Mouse (Mus musculus) kidney, adult 18-20 months (tissue): ENCODE results near the gene Rad23b.
"Not testable (repeated sequence)": the region's sequence is repeated elsewhere in the genome, so short reads cannot be mapped to it uniquely, and the experiment has no call there.

Source experiments
- DNase-seq: peaks from one replicate; pipeline ENCODE4 v3.0.0; 2021

Gene Rad23b

DNA sequence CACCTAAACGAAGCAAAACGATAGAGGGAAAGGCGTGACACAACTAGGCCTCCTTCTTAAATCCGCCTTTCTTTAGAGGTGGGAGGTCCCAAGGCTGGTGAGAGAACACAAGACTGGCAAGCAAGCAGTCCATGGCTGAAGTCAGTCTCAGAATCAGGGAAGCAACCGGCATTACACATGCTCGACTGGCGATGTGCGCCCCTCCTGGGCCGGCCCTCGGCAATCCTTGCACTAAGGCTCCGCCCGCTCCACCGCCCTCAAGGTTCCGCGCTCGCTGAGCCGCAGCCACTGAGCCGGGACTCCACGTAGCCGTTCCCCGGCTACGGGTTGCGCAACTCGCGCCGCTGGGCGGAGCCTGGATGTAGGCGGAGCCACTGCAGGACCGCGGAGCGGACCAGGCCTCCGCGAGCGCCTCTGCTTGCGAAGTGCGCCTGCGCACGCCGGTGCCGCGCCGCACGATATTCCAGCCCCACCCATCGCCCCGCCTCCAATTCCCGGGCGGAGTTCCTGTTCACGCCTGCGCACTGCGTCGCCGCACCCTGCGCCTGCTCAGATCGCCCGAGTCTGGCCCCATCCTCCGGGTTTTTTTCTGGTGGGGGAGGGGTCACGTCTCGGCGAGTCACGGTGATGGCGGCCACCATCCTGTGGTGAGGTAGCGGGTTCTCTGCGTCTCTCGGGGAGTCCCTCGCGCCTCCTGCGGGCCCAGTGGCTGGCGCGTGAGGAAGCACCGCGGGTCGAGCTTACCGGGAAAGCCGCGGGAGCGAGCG lies at the start of gene Rad23b:
Rad23b (plus strand) TSS at position 592 of the 767 bp plus-strand sequence.
- DNase-seq = peak; percentile 100

DNA sequence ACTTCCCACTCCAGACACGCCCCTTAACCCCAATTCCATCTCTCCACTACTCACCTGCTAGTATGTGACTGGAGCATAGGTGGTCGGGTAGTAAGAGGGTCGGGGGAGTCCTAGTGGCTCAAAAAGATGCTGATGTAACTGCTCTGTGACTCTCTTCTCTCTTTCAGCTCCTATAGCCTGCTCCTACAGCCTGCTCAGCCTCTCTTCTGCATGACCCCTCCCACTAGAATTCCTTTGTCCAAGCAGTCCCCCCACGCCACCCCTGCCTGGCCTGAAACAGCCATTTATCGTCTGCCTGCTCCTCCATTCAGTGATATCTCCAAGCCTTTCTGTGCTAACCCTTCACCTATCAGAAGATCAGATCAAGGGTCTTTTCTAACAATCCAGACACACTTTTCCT lies 45.7 kb upstream of the Rad23b start:
- no peak for DNase-seq

DNA sequence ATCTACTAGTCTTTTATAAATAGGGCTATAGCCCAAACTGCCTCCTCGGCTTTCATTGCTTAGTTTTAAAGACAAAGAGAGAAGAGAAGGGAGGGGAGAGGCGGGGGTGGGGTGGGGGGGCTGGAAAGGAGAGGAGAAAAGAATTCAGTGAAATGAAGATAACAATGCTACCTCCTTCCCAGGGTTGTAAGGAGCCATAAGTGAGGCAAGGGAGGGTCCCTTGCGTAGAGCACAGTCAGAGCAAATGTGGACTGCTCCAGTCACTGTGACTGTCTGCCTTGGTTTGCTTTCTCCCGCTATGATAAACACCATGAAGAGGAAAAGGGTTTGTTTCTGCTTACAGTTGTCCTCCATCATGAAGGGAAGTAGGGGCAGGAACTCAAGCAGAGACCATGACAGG lies 43.2 kb upstream of the Rad23b start:
- DNase-seq = no peak

DNA sequence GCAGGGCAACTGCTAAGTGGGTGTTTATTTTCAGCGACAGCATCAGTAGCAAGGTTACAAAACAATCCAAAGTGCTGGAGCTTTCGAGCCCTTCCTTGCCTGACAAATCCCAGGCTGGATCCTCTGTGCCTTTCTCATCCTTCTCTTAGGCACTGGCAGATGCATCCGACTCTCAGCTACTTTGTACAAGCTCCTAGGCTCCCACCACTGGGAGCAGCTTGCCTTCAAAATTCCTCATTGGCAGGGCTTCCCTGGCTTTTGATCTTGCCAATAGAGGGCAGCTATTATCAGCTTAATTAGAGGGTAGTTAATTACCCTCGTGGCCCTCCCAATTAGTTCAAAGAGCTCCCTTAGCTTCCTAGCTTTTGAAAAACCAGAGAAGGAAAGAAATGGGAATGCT lies 33.1 kb upstream of the Rad23b start:
- no peak for DNase-seq

DNA sequence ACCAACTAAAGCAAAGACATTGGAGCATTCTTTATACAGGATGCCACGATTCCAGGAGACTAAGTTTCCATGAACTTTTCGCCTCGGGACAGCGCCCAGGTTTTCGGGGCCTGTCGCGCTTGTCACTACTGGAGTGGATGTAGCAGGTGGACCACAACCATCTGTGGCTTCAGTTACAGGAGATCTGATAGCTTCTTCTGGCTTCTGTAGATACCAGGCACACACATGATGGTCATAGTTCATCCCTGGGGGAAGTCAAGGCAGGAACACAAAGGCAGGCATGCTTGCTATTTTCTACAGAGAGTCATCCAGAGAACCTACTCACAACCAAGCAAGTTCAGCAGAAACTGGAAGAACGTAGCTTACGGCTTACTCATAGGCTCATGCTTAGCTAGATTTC lies 31.5 kb upstream of the Rad23b start:
- DNase-seq = not testable (repeated sequence)

DNA sequence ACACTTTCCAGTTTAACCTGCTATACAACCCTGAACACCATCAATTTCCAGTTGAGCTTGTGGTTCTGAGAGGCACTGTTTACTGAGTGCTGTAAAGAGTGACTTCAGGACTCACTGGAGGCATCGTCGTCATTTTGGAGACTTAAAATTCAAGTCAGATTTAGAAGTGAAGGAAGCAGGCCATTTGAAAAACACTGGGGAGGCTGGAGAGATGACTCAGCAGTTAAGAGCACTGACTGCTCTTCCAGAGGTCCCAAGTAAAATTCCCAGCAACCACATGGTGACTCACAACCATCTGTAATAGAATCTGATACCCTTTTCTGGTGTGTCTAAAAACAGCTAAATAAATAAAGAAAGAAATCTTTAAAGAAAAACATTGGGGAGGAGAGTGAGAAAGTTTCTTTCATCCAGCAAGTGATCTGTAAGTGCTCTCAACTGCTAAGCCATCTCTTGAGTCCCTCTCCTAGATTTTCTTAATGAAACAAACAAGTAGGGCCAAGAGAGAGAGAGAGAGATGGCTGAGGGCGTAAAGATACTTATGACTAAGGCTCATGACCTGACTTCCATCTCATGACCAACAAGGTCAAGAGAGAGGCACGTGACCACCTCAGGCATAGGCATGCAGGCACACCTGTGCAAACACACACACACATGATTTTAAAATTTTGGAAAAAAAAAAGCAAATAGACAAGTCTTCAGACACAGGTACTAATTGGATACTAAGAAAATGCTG lies 23.9 kb upstream of the Rad23b start:
- DNase-seq = no peak

DNA sequence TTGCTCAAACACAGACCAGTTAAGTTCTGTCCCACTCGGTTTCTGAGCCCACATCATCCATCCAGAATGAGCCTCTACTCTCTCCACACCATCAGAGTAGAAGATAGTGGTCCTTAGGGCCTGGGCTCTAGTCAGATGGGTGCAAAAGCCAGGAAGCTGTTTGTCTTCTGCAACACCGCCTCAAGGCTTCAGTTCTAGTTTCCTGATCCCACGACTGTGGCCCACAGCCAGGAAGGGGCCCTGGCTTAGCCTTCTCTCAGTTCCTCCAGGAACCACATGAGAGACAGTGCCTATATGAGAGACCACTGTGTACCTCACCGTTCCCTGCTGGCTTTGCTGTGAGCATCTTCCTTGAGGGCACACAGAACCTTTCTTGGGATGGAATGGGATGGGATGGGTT lies 22.3 kb upstream of the Rad23b start:
- no peak for DNase-seq

DNA sequence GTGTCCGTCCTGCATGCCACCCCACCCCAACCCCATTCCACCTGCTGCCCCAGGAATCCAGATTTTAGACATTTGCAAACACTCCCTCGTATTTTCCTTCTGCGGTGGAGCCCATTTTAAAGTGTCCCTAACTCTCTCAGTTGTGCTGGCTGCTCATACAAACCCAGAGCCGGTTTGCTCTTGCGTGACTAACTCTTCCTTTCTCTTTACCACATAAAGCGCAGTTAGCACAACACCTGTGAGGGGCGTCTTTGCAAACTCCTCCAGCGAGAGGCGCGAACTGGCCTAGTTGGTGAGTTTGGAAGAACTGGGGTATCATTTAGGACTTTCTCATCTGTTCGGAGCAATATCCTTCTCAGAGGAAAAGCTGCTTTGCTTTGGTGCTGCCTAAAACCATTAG lies 21.4 kb upstream of the Rad23b start:
- no peak for DNase-seq

DNA sequence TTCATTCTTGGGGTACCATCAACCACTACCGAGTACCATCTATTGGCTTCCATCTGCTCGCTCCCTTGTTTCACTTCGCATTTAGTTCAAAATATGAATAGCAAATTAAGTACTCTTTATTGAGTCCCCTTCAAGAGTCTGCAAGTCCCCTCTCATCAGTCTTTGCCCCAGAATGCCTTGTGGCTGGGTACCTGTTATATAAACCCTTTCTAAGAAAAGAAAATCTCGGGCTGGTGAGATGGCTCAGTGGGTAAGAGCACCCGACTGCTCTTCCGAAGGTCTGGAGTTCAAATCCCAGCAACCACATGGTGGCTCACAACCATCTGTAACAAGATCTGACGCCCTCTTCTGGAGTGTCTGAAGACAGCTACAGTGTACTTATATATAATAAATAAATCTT lies 20.9 kb upstream of the Rad23b start:
- DNase-seq = not testable (repeated sequence)

DNA sequence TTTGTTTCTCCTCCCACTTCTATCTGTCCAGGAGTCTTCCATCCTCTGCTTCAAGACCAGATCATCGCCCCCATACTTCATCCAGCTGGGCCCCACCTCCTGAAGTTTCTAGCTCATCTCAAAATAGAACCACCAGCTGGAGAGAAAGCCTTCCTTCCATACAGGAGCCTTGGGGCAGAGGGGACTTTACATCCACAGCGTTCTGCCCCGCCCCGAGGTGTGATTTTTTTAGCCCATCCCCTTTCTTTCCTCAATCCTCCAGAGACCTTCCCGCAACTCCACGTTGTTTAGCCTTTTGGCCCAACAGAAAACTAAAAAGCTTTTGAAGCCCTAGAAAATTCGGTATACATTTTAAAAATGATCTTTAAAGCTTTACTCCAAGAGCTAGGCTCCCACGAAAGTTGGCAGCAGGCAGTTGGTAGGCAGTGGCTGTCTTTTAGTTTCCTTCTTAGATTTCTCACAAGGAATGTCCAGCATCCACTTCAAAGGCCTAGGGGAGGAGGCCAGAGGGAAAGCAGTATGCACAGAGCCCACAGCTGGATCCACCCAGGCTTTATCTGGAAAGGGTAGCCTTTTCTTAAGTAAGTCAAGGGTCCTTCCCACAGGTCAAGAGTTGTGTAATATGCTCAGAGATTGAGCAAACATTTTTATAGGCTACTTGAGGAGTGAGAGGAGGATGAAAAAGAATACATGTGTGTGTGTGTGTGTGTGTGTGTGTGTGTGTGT lies 20.1 kb upstream of the Rad23b start:
- no peak for DNase-seq

DNA sequence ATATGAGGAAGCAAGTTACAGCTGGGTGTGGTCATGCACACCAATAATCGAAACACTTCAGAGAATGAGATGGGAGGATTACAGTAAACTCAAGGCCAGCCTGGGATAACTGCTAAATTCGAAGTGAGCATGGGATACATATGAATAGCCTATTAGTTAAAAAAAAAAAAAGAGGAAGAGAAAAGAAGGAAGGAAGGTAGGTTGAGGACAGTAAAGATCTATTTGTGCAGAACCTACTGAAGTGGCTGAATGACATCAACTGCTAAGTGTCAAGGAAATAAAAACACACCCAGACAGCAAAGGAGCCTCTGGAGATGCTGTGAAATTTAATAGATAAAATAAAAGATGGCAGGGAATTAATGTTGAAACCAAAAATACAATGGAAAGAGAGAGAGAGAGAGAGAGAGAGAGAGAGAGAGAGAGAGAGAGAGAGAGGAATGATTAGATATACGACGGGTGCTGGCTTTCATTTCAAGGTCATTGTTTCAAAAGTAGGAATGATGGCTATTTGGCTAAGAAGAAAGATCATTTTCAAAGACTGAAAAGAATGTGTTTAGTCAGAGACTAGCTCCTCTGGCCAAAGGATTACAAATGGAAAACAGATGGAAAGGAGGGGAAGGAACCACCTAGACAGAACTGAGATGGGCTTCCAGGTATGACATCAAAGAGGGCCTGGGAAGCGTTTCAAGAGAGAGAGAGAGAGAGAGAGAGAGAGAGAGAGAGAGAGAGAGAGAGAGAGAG lies 14.6 kb upstream of the Rad23b start:
- no peak for DNase-seq

DNA sequence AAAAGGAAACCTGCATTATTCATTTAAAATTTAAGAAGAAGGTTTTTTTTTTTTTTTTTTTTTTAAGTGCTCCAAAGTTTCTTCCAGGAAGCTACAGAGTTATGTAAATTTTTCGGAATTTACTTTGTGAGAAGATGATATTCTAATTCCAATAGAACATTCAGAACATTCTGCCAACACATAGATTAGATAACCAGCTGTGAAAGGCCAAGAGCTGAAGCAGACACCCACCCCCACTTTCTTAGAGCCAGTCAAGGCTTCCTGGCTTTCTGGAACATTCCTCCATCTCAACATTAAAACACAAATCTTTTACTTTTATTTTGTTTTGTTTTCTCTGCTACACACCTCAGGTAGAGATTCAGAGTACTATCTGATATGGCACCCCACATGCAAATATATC lies 10.9 kb upstream of the Rad23b start:
- no peak for DNase-seq

DNA sequence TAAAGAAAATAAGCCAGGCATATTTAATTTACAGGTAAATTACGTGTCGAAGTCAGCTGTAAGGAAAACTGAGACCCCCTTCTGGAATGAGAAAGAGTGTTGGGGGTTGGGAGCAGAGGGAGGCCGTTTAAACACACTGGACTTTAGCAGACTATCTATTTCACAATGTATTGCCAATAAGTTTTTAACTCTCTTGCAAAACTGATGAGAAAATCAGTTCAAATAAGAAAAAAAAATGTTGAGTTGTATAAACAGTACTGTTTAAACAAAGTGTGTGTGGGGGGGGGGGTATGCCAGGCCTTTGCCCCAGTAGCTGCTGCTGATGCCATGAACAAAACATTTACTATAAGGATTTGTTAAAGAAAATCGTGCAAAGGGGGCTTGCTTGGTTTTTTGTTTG lies 10.5 kb upstream of the Rad23b start:
- DNase-seq = no peak

DNA sequence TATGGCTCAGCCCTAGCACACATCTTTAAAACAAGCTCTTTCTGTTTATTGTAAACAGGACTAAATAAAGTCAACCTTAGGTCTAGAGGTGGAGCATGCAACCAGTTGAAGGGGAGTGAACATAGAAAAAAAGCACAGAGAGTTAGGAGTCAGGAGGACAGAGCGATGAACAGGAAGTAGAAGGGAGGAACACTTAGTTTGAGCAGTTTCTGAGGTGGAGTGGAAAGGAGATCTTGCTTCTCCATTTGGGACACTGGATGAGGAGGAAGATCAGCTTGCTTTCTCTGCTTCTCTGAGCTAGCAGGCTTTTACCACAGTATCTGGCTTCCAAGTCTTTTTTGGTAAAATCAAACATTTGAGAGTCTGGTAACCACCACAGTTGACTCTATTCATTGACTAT lies 8.0 kb upstream of the Rad23b start:
- no peak for DNase-seq

DNA sequence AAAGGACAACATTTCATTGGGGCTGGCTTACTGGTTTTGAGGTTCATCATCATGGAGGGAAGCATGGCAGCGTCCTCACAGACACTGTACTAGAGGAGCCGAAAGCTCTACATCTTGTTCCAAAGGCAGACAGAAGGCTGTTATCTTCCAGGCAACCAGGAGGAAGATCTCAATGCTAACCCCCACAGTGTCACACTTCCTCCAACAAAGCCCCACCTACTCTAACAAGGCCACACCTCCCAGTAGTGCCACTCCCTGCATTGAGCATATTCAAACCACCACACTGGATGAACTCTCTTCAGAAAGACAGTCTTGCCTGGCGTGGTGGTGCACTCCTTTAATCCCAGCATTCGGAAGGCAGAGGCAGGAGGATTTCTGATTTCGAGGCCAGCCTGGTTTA lies 7.2 kb upstream of the Rad23b start:
- DNase-seq = no peak

DNA sequence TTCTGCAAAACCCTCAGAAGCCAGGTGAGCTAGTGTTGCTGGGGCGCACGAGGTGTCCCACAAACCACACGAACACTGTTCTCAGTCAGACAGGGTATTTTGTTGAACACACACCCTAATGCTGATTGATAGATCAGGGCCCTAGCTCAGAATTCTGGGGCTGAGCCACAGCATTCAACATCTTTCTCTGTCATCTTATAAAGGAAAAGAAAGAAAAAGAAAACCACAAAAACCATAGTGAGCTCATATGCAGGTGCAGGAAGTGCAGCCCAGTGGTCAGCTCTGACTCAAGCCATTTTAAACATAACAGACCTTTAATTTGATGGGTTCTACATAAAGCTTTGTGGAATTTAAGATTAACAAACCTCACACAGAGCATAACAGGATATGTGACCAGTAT lies 6.6 kb upstream of the Rad23b start:
- DNase-seq = no peak

DNA sequence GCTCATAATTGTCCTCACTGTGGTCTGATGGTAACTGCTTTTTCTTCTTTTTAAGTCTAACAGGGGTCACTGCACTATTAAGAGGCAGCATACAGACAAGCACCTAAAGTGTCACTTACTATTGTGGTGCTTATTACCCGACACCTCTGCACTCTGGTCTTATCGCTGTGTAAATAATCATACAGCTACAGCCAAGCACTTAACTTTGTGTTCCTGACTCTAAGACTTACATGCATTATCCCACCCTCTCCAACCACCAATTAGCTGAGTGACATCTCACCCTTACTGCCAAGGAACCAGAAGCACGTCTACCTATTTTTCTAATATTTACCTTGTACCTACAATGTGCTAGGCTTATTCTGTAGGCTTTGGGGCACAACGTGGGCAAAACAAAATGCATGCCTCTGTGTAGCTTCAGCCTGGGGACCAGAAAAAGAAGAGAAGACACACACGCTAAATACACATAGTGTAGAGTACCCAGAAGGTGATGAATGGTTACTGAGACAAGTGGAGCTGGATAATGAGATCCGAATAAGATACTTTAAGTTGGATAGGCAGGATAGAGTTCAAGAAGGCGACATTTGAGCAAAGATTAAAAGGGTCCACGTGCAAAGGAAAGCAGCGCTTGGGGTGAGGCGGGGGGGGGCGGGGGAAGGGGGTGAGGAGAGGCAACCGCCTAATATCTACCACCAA lies 938 bp upstream of the Rad23b start:
- DNase-seq = no peak

DNA sequence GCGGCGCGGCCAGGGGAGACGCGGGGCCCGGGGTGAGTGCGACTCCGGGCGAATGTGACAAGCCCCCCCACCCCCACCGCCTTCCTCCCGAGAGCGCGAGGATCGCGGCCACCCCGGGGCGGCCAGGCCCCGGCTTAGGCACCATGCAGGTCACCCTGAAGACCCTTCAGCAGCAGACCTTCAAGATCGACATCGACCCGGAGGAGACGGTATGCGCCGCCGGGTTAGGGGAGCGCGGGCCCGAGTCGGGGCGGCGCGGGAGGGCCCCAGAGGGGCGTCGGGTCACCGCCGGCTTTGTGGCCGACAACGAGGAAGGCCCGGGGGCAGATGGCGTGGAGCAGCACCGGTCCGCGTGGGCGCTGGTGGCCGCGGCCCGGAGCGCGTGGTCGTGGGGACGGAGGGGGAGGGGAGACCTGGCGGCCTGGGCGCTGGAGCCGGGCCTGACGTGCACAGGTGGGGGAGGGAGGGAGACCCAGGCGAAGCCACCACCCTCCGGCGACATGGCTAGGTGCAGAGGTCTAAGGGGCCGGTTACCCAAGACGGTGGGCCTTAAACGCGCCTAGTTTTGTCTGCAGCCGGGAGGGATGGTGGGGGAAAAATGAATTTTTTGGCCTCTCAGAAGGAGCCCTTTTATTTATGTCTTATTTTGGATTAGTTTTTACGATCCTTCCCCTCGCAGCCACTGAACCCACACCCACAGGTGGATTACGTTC lies 532 bp downstream of the Rad23b start:
- DNase-seq = peak; percentile 58

DNA sequence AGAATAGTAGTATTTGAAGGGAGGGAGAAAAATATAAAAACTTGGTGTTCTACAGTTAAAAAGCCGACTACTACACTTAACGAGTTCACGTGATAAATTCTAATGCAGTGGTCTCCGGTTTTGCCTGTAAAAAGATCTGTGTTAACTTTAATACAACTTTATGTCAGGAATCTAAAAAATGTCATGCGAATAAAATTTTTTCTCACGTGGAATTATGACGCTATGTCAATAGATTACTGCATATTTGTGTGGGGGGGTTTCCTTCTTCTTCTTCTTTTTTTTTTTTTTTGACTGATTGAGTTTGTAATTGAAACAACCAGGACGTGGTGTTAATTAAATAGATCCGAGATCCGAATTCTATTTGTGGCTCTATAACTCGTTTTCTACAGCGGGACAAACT lies 1.2 kb downstream of the Rad23b start:
- no peak for DNase-seq

DNA sequence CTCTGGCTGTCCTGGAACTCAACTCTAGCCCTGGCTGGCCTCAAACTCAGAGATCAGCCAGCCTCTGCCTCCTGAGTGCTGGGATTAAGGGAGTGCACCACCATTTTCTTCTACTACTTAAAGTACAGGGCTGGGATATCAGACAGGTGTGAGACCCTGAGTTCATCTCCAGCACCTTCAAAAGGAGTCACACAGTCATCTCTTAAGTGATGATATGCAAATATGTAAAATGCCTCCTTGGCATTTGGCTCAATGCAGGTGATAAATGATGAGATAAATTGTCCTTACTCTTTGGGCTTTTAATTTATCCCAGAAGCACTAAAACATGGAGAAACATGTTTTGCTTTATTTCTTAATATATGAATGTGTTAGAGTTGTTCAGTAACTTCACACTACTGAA lies 2.0 kb downstream of the Rad23b start:
- DNase-seq = no peak

DNA sequence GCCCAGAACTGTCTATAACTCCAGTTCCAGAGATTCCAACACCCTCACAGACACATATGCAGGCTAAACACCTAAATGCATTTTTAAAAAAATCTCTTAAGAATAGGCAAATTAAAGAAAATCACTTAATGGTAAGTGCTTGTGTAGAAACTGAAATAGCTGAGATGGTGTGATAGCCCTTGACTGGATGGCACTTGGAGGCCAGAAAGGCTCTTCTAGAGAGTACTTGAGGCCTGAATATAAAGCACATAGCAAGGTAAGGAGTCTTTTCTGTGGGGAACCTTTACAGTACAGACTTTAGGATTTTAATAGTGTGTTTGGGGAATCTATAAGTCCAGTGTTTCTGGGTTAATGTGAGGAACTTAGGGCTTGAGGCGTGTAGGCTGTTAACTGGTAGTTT lies 4.2 kb downstream of the Rad23b start:
- DNase-seq = no peak

DNA sequence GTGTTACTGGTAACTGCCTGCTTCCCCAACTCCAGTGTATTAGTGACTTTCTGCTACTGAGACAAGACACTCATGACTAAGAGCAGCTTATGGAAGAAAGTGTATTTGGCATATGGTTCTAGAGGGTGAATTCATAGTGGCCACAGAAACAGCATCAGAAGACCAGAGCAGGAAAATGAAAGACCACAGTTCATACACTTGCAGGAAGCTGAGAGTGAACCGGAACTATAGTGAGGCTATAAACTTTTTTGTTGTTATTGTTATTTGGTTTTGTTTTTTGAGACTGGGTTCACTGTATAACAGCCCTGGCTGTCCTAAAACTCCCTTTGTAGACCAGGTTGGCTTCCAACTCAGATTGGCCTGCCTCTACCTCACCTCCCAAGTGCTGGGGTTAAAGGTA lies 6.0 kb downstream of the Rad23b start:
- no peak for DNase-seq
